Mouse (Mus musculus): ENCODE measurements around the gene Ccdc33. TPM values are rescaled to one million over a fixed set of nuclear protein-coding genes. Genes with fewer than 3 reads are reported as not detected.

Gene Ccdc33
- total and polyA plus RNA-seq, 3 experiments = 0.21 to 1.0 TPM; not detected in 1

GRCm38 (mm10) chr9:58063531-58063930 lies 55.1 kb downstream of the Ccdc33 start, which contains the start of gene Stra6:
TSS of gene Stra6 (plus strand) at chr9:58063788.
- Histone ChIP-seq H3K27me3 (replicated peaks) (peaks cover 71% of the 10 kb centered on the region), H3K4me1 (ENCODE audit: control insufficient read depth in 1 of 2, insufficient read depth in 2 of 2) (no peaks in the 10 kb centered on the region), H3K9ac (ENCODE audit: insufficient read depth, low read depth) (no peak within 1 kb of the TSS), H3K36me3 (replicated peaks in 1 of 2; ENCODE audit: control insufficient read depth in 1 of 2, insufficient read depth in 1 of 2, low read length in 1 of 2) (no peaks in the 10 kb centered on the region), H3K79me2 (replicated peaks; ENCODE audit: control insufficient read depth, extremely low read depth, insufficient read depth, poor library complexity, severe bottlenecking) (no peaks in the 10 kb centered on the region), H3K4me2 (ENCODE audit: insufficient read depth, low read depth, poor library complexity, severe bottlenecking) (no peak within 1 kb of the TSS), H3K4me3 (replicated peaks in 1 of 3; ENCODE audit: low read depth in 2 of 3, low read length in 2 of 3, poor library complexity in 1 of 3) (no peak within 1 kb of the TSS), H3K9me3 (replicated peaks; ENCODE audit: low read length) (no peaks in the 10 kb centered on the region), H3K27ac (ENCODE audit: insufficient read depth, low read depth) (no peak within 1 kb of the TSS)
- dilution Hi-C loops (cut with MboI; ENCODE audit: extremely low pct_ligation_motif_present, extremely low pct_unique_long_range_greater_than_20kb, low sequenced_read_pairs) = no loop called here
- in situ Hi-C loops (cut with MboI; ENCODE audit: low pct_ligation_motif_present, low pct_unique_long_range_greater_than_20kb, low sequenced_read_pairs) = no loop called here
- TF ChIP-seq POLR2A (IDR thresholded peaks at IDR 0.05; ENCODE audit: low read depth, low read length) (no peak), ZC3H11A (IDR thresholded peaks at IDR 0.05; ENCODE audit: low read depth, low read length) (no peak), HCFC1 (IDR thresholded peaks at IDR 0.05; ENCODE audit: low read depth, low read length) (no peak), PAX5 (IDR thresholded peaks at IDR 0.05; ENCODE audit: low read length) (no peak), CHD2 (IDR thresholded peaks at IDR 0.05; ENCODE audit: low read length) (no peak), NRF1 (IDR thresholded peaks at IDR 0.05; ENCODE audit: low read depth, low read length) (no peak)
- no peak for DNase-seq (ENCODE audit: extremely low read depth)

GRCm38 (mm10) chr9:58060677-58061667 lies 57.7 kb downstream of the Ccdc33 start:
- no peaks in the 10 kb centered on the region for H3K36me3 ChIP-seq (replicated peaks in 1 of 2; ENCODE audit: control insufficient read depth in 1 of 2, insufficient read depth in 1 of 2, low read length in 1 of 2)
- in situ Hi-C loops (cut with MboI; ENCODE audit: low pct_ligation_motif_present, low pct_unique_long_range_greater_than_20kb, low sequenced_read_pairs) = no loop called here
- no peak overlapping the region for H3K4me3 ChIP-seq (replicated peaks in 1 of 3; ENCODE audit: low read depth in 2 of 3, low read length in 2 of 3, poor library complexity in 1 of 3)
- no peak overlapping the region for H3K4me2 ChIP-seq (ENCODE audit: insufficient read depth, low read depth, poor library complexity, severe bottlenecking)
- peaks cover 79% of the 10 kb centered on the region for H3K27me3 ChIP-seq (replicated peaks)
- no peak overlapping the region for H3K9ac ChIP-seq (ENCODE audit: insufficient read depth, low read depth)
- DNase-seq (ENCODE audit: extremely low read depth) = peak; percentile 15
- TF ChIP-seq UBTF (IDR thresholded peaks at IDR 0.05; ENCODE audit: low read depth, low read length) (no peak), POLR2AphosphoS2 (IDR thresholded peaks at IDR 0.05; ENCODE audit: low read depth, low read length) (no peak), CHD2 (IDR thresholded peaks at IDR 0.05; ENCODE audit: low read length) (no peak), MAFK (IDR thresholded peaks at IDR 0.05; ENCODE audit: insufficient replicate concordance, low read length) (no peak), PAX5 (IDR thresholded peaks at IDR 0.05; ENCODE audit: low read length) (no peak), ETS1 (conservative IDR thresholded peaks at IDR 0.05; ENCODE audit: low read depth, low read length) (no peak), POLR2A (IDR thresholded peaks at IDR 0.05; ENCODE audit: low read depth, low read length) (no peak), ZKSCAN1 (IDR thresholded peaks at IDR 0.05; ENCODE audit: borderline replicate concordance, low read depth, low read length) (no peak), TBP (conservative IDR thresholded peaks at IDR 0.05; ENCODE audit: low read depth, low read length) (no peak), HCFC1 (IDR thresholded peaks at IDR 0.05; ENCODE audit: low read depth, low read length) (no peak), TCF12 (IDR thresholded peaks at IDR 0.05; ENCODE audit: low read depth, low read length) (no peak), JUN (IDR thresholded peaks at IDR 0.05; ENCODE audit: insufficient read depth, low read depth, low read length) (no peak), USF2 (conservative IDR thresholded peaks at IDR 0.05; ENCODE audit: low read depth, low read length) (no peak), MAZ (IDR thresholded peaks at IDR 0.05; ENCODE audit: low read depth, low read length) (no peak), GABPA (IDR thresholded peaks at IDR 0.05; ENCODE audit: insufficient replicate concordance, low read depth, low read length) (no peak), CHD1 (IDR thresholded peaks at IDR 0.05; ENCODE audit: low read depth, low read length) (no peak), RCOR1 (conservative IDR thresholded peaks at IDR 0.05; ENCODE audit: low read depth, low read length) (no peak), ELF1 (IDR thresholded peaks at IDR 0.05; ENCODE audit: low read depth, low read length) (no peak), ZC3H11A (IDR thresholded peaks at IDR 0.05; ENCODE audit: low read depth, low read length) (no peak)
- no peaks in the 10 kb centered on the region for H3K9me3 ChIP-seq (replicated peaks; ENCODE audit: low read length)
- H3K4me1 ChIP-seq (ENCODE audit: control insufficient read depth in 1 of 2, insufficient read depth in 2 of 2) = no peaks in the 10 kb centered on the region
- H3K79me2 ChIP-seq (replicated peaks; ENCODE audit: control insufficient read depth, extremely low read depth, insufficient read depth, poor library complexity, severe bottlenecking) = no peaks in the 10 kb centered on the region
- dilution Hi-C loops (cut with MboI; ENCODE audit: extremely low pct_ligation_motif_present, extremely low pct_unique_long_range_greater_than_20kb, low sequenced_read_pairs) = no loop called here
- no peak overlapping the region for H3K27ac ChIP-seq (ENCODE audit: insufficient read depth, low read depth)

Data from CH12.LX (cell line).